Mouse (Mus musculus) embryonic fibroblast, embryonic 13.5 days (primary cell): ENCODE measurements around the gene Zfp513.
A peak's percentile ranks its signal among the peaks of the same experiment; 100 is the strongest.

Experiments
- CTCF ChIP-seq: IDR thresholded peaks from 2 replicates; pipeline ENCODE4 v1.5.1; 2011; ENCODE audit warnings: mild to moderate bottlenecking, control low read depth, low read length, moderate library complexity, borderline replicate concordance; ENCODE audit not compliant: insufficient read depth
- POLR2A ChIP-seq: IDR thresholded peaks from 2 replicates; pipeline ENCODE4 v1.6.1; 2011; ENCODE audit warnings: low read depth, mild to moderate bottlenecking, control low read depth, low read length, moderate library complexity

- TF ChIP-seq POLR2A (peak; percentile 90), CTCF (no peak)
Observed at GRCm38 (mm10) chr5:31154152-31154553, 48.0 kb downstream of the Zfp513 start, which contains the start of gene Mpv17.
